In genomic region chr2:91405071-91405470, GRCm38 (mm10) we compare ENCODE assay signal across 14 mouse cellular contexts.
"Had no signal": no experiment of that assay in that cellular context is flagged by ENCODE, and none has a peak within 500 bp of the region (broad histone marks: within the 10 kb centered on the region; RNA-seq: fewer than 3 reads in every experiment).

No protein-coding gene starts in this region.

- DNase-seq: lung, adult 18-20 months; lung, embryonic 14.5 days; lung, postnatal 14 days; lung, postnatal 36 days; midbrain, embryonic 14.5 days; right cerebral cortex, postnatal 14 days; thymus, adult 18-20 months; thymus, postnatal 14 days; thymus, postnatal 36 days had no signal

- H3K27ac ChIP-seq: macrophage; midbrain, embryonic 12.5 days; neural tube, embryonic 12.5 days; stomach, embryonic 15.5 days had no signal

- H3K9ac ChIP-seq: lung, embryonic 14.5 days; midbrain, embryonic 12.5 days; neural tube, embryonic 12.5 days; stomach, embryonic 15.5 days had no signal

- H3K4me3 ChIP-seq: megakaryocyte, embryonic 14.5 days; midbrain, embryonic 12.5 days; neural tube, embryonic 12.5 days; stomach, embryonic 15.5 days had no signal

- H3K4me1 ChIP-seq: megakaryocyte, embryonic 14.5 days; stomach, embryonic 15.5 days had no signal

- H3K36me3 ChIP-seq: midbrain, embryonic 12.5 days; neural tube, embryonic 12.5 days; stomach, embryonic 15.5 days had no signal

- H3K9me3 ChIP-seq: midbrain, embryonic 12.5 days; neural tube, embryonic 12.5 days; stomach, embryonic 15.5 days had no signal

- H3K4me2 ChIP-seq: lung, embryonic 14.5 days; midbrain, embryonic 12.5 days; neural tube, embryonic 12.5 days; stomach, embryonic 15.5 days had no signal

- H3K27me3 ChIP-seq: midbrain, embryonic 12.5 days; neural tube, embryonic 12.5 days; stomach, embryonic 15.5 days had no signal
